Mouse (Mus musculus) limb, embryonic 10.5 days (tissue): Measurements from ENCODE around the gene Ap5m1. TPM values are rescaled to one million over a fixed set of nuclear protein-coding genes. Genes with fewer than 3 reads are reported as not detected.
"Not testable (repeated sequence)": the region's sequence is repeated elsewhere in the genome, so short reads cannot be mapped to it uniquely, and the experiment has no call there.

Source experiments
- DNase-seq: peaks from one replicate; pipeline ENCODE4 v3.0.0-alpha.2; 2017; ENCODE audit warnings: low spot score
- H3K27ac ChIP-seq: fragments of 300-500 bp; sonication (generic); 2 replicates; pipeline ENCODE4 v1.5.1; 2016; ENCODE audit warnings: mild to moderate bottlenecking
- H3K27me3 ChIP-seq: fragments of 300-500 bp; sonication (generic); 2 replicates; pipeline ENCODE4 v1.6.1; 2016; ENCODE audit warnings: low read depth, mild to moderate bottlenecking; ENCODE audit not compliant: poor library complexity, severe bottlenecking
- H3K36me3 ChIP-seq: fragments of 300-500 bp; sonication (generic); 2 replicates; pipeline ENCODE4 v1.6.1; 2016; ENCODE audit warnings: mild to moderate bottlenecking, moderate library complexity
- H3K4me1 ChIP-seq: fragments of 300-500 bp; sonication (generic); 2 replicates; pipeline ENCODE4 v1.6.1; 2016
- H3K4me3 ChIP-seq: fragments of 300-500 bp; sonication (generic); 2 replicates; pipeline ENCODE4 v1.5.1; 2016; ENCODE audit warnings: mild to moderate bottlenecking, moderate library complexity
- H3K9me3 ChIP-seq: fragments of 300-500 bp; sonication (generic); replicated peaks from 2 replicates; pipeline ENCODE4 v1.6.1; 2016; ENCODE audit warnings: mild to moderate bottlenecking
- WGBS: fragments of 180-500 bp; shearing (Covaris S2); methylation state at CpG from one replicate; pipeline ENCODE4 v1.1.7; 2016; 5-methylcytosine and 5-hydroxymethylcytosine counted together
- polyA plus RNA-seq: library from polyadenylated mRNA; unstranded; fragments of >200 nt; fragmentation: Nextera tagmentation; extraction: Ambion mirVana; gene quantifications from 2 replicates; pipeline ENCODE4 v1.2.1, GENCODE M21; 2016

The Ap5m1 gene
- polyA plus RNA-seq, 1 experiment from 2014 or later = 25.5 TPM

- no peaks in the 10 kb centered on the region; the same call in 1 of the 2 replicates for H3K4me1 ChIP-seq
- 88% methylated on average over 4 of the region's 4 CpGs for WGBS
- no peaks in the 10 kb centered on the region for H3K27me3 ChIP-seq
Measured at GRCm38 (mm10) chr14:49086522-49086921, 20.6 kb downstream of the Ap5m1 start.

GRCm38 (mm10) chr14:49088155-49089048, 22.5 kb downstream of the Ap5m1 start:
- no peak for DNase-seq
- 38% methylated on average over 14 of the region's 14 CpGs for WGBS
- peaks cover 20% of the 10 kb centered on the region for H3K36me3 ChIP-seq
- no peak overlapping the region for H3K27ac ChIP-seq
- H3K9me3 ChIP-seq = no peaks in the 10 kb centered on the region
- no peak overlapping the region for H3K4me3 ChIP-seq
- no peaks in the 10 kb centered on the region; the same call in 1 of the 2 replicates for H3K4me1 ChIP-seq
- H3K27me3 ChIP-seq = no peaks in the 10 kb centered on the region

More at GRCm38 (mm10) chr14:49086522-49086921, 20.6 kb downstream of the Ap5m1 start:
- H3K4me3 ChIP-seq = no peak overlapping the region
- H3K27ac ChIP-seq = no peak overlapping the region
- peaks cover 29% of the 10 kb centered on the region for H3K36me3 ChIP-seq
- H3K9me3 ChIP-seq = no peaks in the 10 kb centered on the region
- no peak for DNase-seq

DNA sequence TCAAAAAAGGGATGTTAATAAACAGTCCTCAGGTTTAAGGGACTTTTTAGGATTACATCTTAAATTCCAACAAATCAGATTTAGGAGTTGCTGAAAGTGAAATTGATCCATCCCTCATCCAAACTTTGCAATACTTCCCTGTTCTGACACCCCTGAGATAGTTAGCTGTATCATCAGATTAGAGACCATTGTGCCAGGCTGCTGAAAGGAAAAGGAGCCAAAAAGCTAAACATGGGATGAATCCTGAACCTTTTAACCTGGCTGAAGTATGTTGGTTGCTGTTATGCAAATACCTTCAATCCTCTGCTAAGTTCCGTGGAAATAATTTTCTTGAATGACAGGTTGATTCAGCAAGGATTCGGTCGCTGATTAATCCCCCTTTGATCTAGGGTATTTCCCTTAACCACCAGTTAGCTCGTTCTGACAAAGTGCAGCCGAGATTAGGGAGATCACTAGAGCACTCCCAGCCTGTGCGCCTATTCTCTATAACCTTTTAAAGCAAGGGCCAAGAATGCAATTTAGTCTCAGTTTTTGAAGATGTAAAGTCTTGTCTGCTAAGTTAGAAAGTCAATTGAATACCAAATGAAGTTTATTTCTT, 23.7 kb downstream of the Ap5m1 start:
- Histone ChIP-seq H3K27me3 (no peaks in the 10 kb centered on the region), H3K36me3 (peaks cover 13% of the 10 kb centered on the region), H3K4me3 (no peak overlapping the region), H3K9me3 (no peaks in the 10 kb centered on the region), H3K4me1 (no peaks in the 10 kb centered on the region; the same call in 1 of the 2 replicates), H3K27ac (no peak overlapping the region)
- DNase-seq = no peak
- 9% methylated on average over 6 of the region's 6 CpGs for WGBS

- Histone ChIP-seq H3K36me3 (peaks cover 11% of the 10 kb centered on the region), H3K9me3 (no peaks in the 10 kb centered on the region), H3K27me3 (no peaks in the 10 kb centered on the region), H3K4me1 (no peaks in the 10 kb centered on the region; the same call in 1 of the 2 replicates), H3K4me3 (no peak overlapping the region), H3K27ac (no peak overlapping the region)
- 31% methylated on average over 5 of the region's 5 CpGs for WGBS
- no peak for DNase-seq
Measured at GRCm38 (mm10) chr14:49090102-49090501, 24.2 kb downstream of the Ap5m1 start.

- WGBS = 87% methylated on average over 4 of the region's 4 CpGs
- Histone ChIP-seq H3K4me3 (no peak overlapping the region), H3K4me1 (no peaks in the 10 kb centered on the region; the same call in 1 of the 2 replicates)
Measured at GRCm38 (mm10) chr14:49091277-49091676, 25.4 kb downstream of the Ap5m1 start.

GRCm38 (mm10) chr14:49091755-49092154, 25.9 kb downstream of the Ap5m1 start:
- H3K4me1 ChIP-seq, H3K36me3 ChIP-seq, H3K27me3 ChIP-seq, DNase-seq, H3K4me3 ChIP-seq, H3K9me3 ChIP-seq, H3K27ac ChIP-seq: not testable (repeated sequence)
- 77% methylated on average over 1 of the region's 1 CpGs for WGBS

More at GRCm38 (mm10) chr14:49091277-49091676, 25.4 kb downstream of the Ap5m1 start:
- no peaks in the 10 kb centered on the region for H3K9me3 ChIP-seq
- no peaks in the 10 kb centered on the region for H3K27me3 ChIP-seq
- H3K36me3 ChIP-seq = peaks cover 8% of the 10 kb centered on the region
- DNase-seq = no peak
- no peak overlapping the region for H3K27ac ChIP-seq

- Histone ChIP-seq H3K27ac (no peak overlapping the region), H3K9me3 (no peaks in the 10 kb centered on the region), H3K27me3 (no peaks in the 10 kb centered on the region), H3K36me3 (no peaks in the 10 kb centered on the region), H3K4me1 (peaks cover 22% of the 10 kb centered on the region), H3K4me3 (no peak overlapping the region)
- WGBS = 11% methylated on average over 7 of the region's 7 CpGs
- peak; percentile 81 for DNase-seq
Measured at GRCm38 (mm10) chr14:49118381-49118780, 52.5 kb downstream of the Ap5m1 start.

GRCm38 (mm10) chr14:49121723-49122122, 55.8 kb downstream of the Ap5m1 start:
- H3K4me3 ChIP-seq = peak overlapping the region; percentile 15; the same call in 1 of the 2 replicates
- no peaks in the 10 kb centered on the region for H3K9me3 ChIP-seq
- H3K36me3 ChIP-seq = no peaks in the 10 kb centered on the region
- peak overlapping the region; percentile 84 for H3K27ac ChIP-seq
- WGBS = 47% methylated on average over 9 of the region's 9 CpGs
- no peaks in the 10 kb centered on the region for H3K27me3 ChIP-seq
- H3K4me1 ChIP-seq = peaks cover 22% of the 10 kb centered on the region
- DNase-seq = peak; percentile 60

GRCm38 (mm10) chr14:49127162-49127779, 61.4 kb downstream of the Ap5m1 start:
- DNase-seq = no peak

DNA sequence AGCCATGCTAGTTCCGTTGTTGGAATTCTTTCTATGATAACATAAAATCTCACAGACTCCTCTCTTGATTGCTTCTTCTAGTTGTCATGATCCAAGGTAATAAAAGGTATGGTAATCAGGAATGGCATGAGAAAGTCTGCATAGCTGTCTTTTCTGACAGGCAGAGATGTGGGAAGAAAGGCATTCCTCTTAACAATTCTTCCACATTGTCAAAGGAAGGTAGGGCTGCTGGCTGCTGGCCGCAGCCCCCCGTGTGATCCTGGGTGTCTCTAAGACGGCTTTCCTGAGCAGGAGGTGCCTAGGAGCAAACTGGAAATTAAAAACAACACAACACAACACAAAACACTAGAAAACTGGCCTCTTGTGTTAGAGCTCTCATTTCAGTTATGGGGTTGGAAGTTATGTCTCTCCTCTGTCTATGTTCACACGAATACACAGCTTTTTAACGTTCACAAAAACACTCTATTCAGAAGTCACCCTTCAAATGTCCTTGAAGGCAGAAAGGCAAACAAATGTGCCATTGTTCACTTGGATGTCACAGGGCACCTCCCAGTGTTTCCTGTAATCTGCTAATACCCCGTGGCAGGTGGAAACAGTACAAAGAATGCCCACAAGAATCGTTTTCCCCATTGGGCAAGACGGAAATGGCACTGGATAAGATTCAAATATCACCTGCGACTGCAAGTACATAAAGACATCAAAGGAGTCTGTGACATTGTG, 62.8 kb downstream of the Ap5m1 start:
- Histone ChIP-seq H3K27me3 (no peaks in the 10 kb centered on the region), H3K4me3 (no peak overlapping the region), H3K9me3 (no peaks in the 10 kb centered on the region), H3K4me1 (no peaks in the 10 kb centered on the region), H3K36me3 (no peaks in the 10 kb centered on the region), H3K27ac (no peak overlapping the region)
- DNase-seq = no peak
- WGBS = 82% methylated on average over 10 of the region's 10 CpGs

More at GRCm38 (mm10) chr14:49127162-49127779, 61.4 kb downstream of the Ap5m1 start:
- H3K4me3 ChIP-seq = no peak overlapping the region
- peaks cover 7% of the 10 kb centered on the region for H3K4me1 ChIP-seq
- H3K27ac ChIP-seq = no peak overlapping the region
- no peaks in the 10 kb centered on the region for H3K27me3 ChIP-seq
- no peaks in the 10 kb centered on the region for H3K9me3 ChIP-seq
- WGBS = 83% methylated on average over 23 of the region's 23 CpGs
- H3K36me3 ChIP-seq = no peaks in the 10 kb centered on the region

DNA sequence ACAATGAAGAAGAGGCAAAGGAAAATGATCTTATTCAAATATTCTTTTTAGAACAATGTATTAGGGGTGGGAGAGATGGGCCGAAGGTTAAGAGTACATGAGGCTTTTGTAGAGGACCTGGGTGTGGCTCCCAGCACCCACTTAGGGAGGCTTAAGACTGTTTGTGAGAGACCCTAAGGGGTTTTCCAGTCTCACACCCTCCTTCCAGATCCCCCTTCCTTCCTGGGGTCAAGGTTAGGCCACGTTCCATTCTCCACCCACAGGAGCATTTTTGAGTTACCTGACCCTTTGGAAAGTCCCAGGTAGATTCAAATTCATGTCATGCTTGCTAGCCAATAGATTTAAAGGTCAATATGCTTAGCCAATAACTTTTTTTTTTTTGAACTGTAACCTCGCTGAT, 66.5 kb downstream of the Ap5m1 start:
- Histone ChIP-seq H3K4me3 (no peak overlapping the region), H3K4me1 (no peaks in the 10 kb centered on the region), H3K36me3 (no peaks in the 10 kb centered on the region), H3K27ac (no peak overlapping the region), H3K9me3 (no peaks in the 10 kb centered on the region), H3K27me3 (no peaks in the 10 kb centered on the region)
- 93% methylated on average over 3 of the region's 3 CpGs for WGBS
- DNase-seq = no peak

GRCm38 (mm10) chr14:49138171-49138570, 72.3 kb downstream of the Ap5m1 start:
- Histone ChIP-seq H3K9me3 (no peaks in the 10 kb centered on the region), H3K4me3 (no peak overlapping the region), H3K36me3 (no peaks in the 10 kb centered on the region), H3K4me1 (no peaks in the 10 kb centered on the region), H3K27ac (no peak overlapping the region), H3K27me3 (no peaks in the 10 kb centered on the region)
- no peak for DNase-seq
- WGBS = 72% methylated on average over 1 of the region's 1 CpGs
